Mouse (Mus musculus) intestine, postnatal 0 days (tissue): ENCODE data around the gene Kirrel. TPM values are rescaled to one million over a fixed set of nuclear protein-coding genes. Genes with fewer than 3 reads are reported as not detected.

ENCODE experiments used
- ATAC-seq: fragments of 200-750 bp; cut with Nextera tagmentation; 2 replicates; pipeline ENCODE4 v1.8.0; 2017; ENCODE audit warnings: mild to moderate bottlenecking, moderate TSS enrichment, moderate library complexity
- H3K27ac ChIP-seq: fragments of 300-500 bp; sonication (generic); 2 replicates; pipeline ENCODE4 v1.5.1; 2014; ENCODE audit warnings: mild to moderate bottlenecking, low read depth, low read length, moderate library complexity
- H3K27me3 ChIP-seq: fragments of 300-500 bp; sonication (generic); replicated peaks from 2 replicates; pipeline ENCODE4 v1.6.1; 2014; ENCODE audit warnings: low read length, mixed read lengths; ENCODE audit not compliant: control insufficient read depth, insufficient read depth
- H3K36me3 ChIP-seq: fragments of 300-500 bp; sonication (generic); 2 replicates; pipeline ENCODE4 v1.6.1; 2014; ENCODE audit warnings: mild to moderate bottlenecking, moderate library complexity; ENCODE audit not compliant: control insufficient read depth, insufficient read depth
- H3K4me1 ChIP-seq: fragments of 300-500 bp; sonication (generic); replicated peaks from 2 replicates; pipeline ENCODE4 v1.6.1; 2014; ENCODE audit warnings: antibody characterized with exemption, low read length, mixed read lengths; ENCODE audit not compliant: control insufficient read depth, insufficient read depth
- H3K4me2 ChIP-seq: fragments of 300-500 bp; sonication (generic); replicated peaks from 2 replicates; pipeline ENCODE4 v1.6.1; 2014; ENCODE audit warnings: low read depth, mild to moderate bottlenecking, moderate library complexity
- H3K4me3 ChIP-seq: fragments of 300-500 bp; sonication (generic); 2 replicates; pipeline ENCODE4 v1.5.1; 2014; ENCODE audit warnings: low read depth, low read length
- H3K9ac ChIP-seq: fragments of 300-500 bp; sonication (generic); 2 replicates; pipeline ENCODE4 v1.6.1; 2014; ENCODE audit warnings: mild to moderate bottlenecking, low read depth, low read length
- H3K9me3 ChIP-seq: fragments of 300-500 bp; sonication (generic); 2 replicates; pipeline ENCODE4 v1.6.1; 2016; ENCODE audit warnings: mixed run types; ENCODE audit not compliant: control insufficient read depth
- CTCF ChIP-seq: sonication (generic); IDR thresholded peaks from 2 replicates; pipeline ENCODE4 v1.5.1; 2016; ENCODE audit warnings: low read depth, mild to moderate bottlenecking, control low read depth, antibody characterized with exemption, moderate library complexity
- WGBS: fragments of 180-500 bp; shearing (Covaris S2); extraction: QIAGEN DNeasy Blood & Tissue Kit; methylation state at CpG from one replicate; pipeline ENCODE4 v1.1.7; 2014; 5-methylcytosine and 5-hydroxymethylcytosine counted together
- polyA plus RNA-seq: library from polyadenylated mRNA; unstranded; fragments of >200 nt; fragmentation: Nextera tagmentation; extraction: Ambion mirVana; gene quantifications from 2 replicates; pipeline ENCODE4 v1.2.1, GENCODE M21; 2015

Kirrel gene
- polyA plus RNA-seq, result 3.8 and 4.4 TPM in 2 replicates

DNA sequence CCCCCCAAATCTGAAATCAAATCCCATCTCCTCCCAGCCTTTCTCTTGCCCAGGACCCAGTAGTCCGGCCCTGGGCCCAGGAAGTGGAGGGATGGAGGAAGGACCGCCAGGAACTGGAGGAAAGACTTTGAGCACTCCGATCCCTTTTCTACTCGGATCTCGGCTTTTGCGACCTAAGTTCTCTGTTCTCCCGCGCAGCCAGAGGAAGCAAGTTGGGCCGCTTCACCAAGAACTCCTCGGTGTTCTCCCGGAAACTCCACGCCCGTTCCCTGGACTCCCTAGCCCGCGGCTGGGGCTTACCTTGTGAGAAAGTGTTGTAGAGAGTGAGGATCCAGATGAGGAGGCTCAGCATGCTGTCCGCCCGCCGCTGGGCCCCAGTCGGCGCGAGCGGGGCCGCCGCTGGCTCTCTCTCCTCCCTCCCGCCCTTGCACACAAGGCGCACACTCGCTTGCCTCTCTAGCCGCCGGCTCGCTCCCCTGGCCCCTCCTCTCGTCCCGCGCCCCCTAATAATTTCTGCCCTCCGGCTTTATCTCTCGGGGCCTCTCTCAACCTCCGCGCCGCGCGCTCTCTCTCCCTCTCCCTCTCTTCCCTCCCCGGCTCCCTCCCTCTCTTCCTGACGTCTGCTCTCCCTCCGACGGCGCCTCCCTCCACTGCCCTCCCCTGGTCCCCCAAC, at the start of gene Kirrel:
Kirrel (minus strand) TSS at position 652 of the 673 bp plus-strand sequence.
- TF ChIP-seq CTCF, result peak; percentile 60
- Histone ChIP-seq H3K27me3 (peaks cover 10% of the 10 kb centered on the region), H3K36me3 (no peaks in the 10 kb centered on the region), H3K4me3 (peak within 1 kb of the TSS; percentile 56), H3K4me1 (0 out of 2 replicates have a peak, but pooled peaks cover 3% of the 10 kb centered on the region), H3K4me2 (peak within 1 kb of the TSS; percentile 70), H3K9me3 (no peaks in the 10 kb centered on the region), H3K27ac (peak within 1 kb of the TSS; percentile 64), H3K9ac (peak within 1 kb of the TSS; percentile 55)
- 0% methylated on average over 44 of the region's 45 CpGs for WGBS
- ATAC-seq, result peak; percentile 79

DNA sequence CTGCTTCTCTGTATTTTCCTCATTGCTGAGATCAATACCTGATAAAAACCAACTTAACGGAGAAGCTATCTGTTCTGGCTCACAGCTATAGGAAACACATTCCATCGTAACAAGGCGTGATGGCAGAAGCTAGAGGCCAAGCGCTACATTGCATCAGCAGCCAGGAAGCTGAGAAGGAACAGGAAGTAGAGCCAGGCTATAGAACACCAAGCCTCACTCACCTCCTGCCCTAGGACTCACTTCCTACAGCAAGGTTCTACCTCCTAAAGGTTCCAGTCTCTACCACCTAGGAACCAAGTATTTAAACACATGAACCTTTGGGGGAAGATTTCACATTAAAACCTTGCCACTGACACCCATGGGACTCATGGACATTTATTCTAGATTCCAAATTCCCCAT, 49.1 kb upstream of the Kirrel start:
- no peak for TF ChIP-seq CTCF
- no peaks in the 10 kb centered on the region for H3K9me3 ChIP-seq

DNA sequence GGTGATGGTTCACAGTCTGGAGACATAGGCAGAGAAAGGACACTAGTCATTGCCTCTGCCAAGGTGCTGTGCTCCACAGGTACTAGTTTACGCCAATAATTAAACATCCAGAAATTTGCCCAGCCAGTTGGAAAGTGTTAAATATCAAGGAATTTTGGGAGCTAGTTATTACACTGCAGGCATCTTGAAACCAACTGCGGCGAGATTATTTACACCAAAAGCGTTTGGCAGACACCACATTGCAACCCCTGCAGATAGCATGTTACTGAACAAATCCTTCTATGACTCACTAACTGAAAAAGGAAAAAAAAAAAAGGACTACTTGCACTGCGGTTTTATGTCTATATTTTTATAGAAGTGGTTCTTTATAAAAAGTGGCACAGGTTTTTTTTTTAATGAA, 47.8 kb upstream of the Kirrel start:
- WGBS, result 75% methylated on average over 5 of the region's 5 CpGs
- H3K4me1 ChIP-seq, result no peaks in the 10 kb centered on the region
- H3K27ac ChIP-seq, result no peak overlapping the region

More for the DNA sequence above, 49.1 kb upstream of the Kirrel start:
- Histone ChIP-seq H3K4me1 (no peaks in the 10 kb centered on the region), H3K27ac (no peak overlapping the region), H3K36me3 (no peaks in the 10 kb centered on the region), H3K27me3 (no peaks in the 10 kb centered on the region), H3K4me3 (no peak overlapping the region), H3K9ac (no peak overlapping the region), H3K4me2 (no peak overlapping the region)
- no peak for ATAC-seq
- 86% methylated on average over 4 of the region's 4 CpGs for WGBS

DNA sequence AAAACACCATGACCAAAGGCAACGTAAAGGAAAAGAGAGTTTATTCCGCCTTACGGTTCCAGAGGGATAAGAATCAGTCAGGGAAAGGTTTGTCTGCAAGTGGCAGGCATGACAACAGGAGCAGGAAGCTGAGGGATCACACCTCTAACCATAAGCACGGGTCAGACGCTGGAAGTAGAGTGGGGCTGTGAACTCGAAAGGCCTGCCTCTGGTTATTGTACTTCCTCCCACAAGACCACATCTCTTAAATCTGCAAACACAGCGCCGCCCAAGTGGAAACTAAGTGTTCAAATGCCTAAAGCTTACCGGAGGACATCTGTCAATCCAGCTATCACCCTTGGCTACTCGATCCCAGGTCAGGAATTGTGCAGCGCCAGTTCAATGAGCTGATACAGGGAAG, 40.6 kb upstream of the Kirrel start:
- 76% methylated on average over 11 of the region's 11 CpGs for WGBS
- Histone ChIP-seq H3K36me3 (no peaks in the 10 kb centered on the region), H3K9me3 (no peaks in the 10 kb centered on the region), H3K27ac (no peak overlapping the region), H3K9ac (no peak overlapping the region), H3K27me3 (no peaks in the 10 kb centered on the region), H3K4me1 (no peaks in the 10 kb centered on the region), H3K4me2 (no peak overlapping the region), H3K4me3 (no peak overlapping the region)
- no peak for TF ChIP-seq CTCF
- ATAC-seq, result no peak

More for the DNA sequence above, 47.8 kb upstream of the Kirrel start:
- Histone ChIP-seq H3K4me3 (no peak overlapping the region), H3K9me3 (no peaks in the 10 kb centered on the region), H3K36me3 (no peaks in the 10 kb centered on the region), H3K27me3 (no peaks in the 10 kb centered on the region), H3K4me2 (no peak overlapping the region), H3K9ac (no peak overlapping the region)
- ATAC-seq, result no peak
- TF ChIP-seq CTCF, result no peak

DNA sequence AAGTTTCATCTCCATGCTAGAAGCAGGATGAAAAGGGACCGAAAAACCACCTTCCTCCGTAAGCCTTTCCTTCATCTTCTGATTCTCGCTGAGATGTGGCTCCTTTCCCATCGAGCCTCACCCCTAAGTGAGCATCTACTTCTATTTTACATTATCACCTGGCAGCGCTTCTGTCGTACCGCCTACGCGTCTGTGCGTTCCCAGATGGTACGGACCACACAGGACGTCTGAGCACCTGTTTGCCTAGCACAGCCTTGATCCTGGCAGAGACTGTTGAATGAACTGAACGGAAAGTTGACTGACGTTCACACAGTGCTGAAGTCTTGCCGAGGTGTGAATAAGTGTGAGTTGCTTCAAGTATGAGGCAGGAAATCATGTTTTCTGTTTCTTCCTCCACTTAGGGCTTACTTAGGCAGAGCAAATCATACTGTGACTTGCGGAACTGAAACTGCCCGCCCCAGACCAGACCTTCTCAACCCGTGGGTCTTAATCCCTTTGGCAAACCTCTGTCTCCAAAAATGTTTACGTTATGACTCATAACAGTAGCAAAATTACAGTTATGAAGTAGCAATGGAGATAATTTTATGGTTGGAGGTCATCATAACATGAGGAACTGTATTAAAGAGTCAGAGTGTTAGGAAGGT, 39.8 kb upstream of the Kirrel start:
- H3K36me3 ChIP-seq, result no peaks in the 10 kb centered on the region
- no peak overlapping the region for H3K4me2 ChIP-seq
- no peak overlapping the region for H3K4me3 ChIP-seq
- H3K9ac ChIP-seq, result no peak overlapping the region
- no peak overlapping the region for H3K27ac ChIP-seq
- no peaks in the 10 kb centered on the region for H3K27me3 ChIP-seq
- 79% methylated on average over 19 of the region's 19 CpGs for WGBS
- no peak for TF ChIP-seq CTCF
- ATAC-seq, result no peak
- no peaks in the 10 kb centered on the region for H3K9me3 ChIP-seq
- no peaks in the 10 kb centered on the region for H3K4me1 ChIP-seq

DNA sequence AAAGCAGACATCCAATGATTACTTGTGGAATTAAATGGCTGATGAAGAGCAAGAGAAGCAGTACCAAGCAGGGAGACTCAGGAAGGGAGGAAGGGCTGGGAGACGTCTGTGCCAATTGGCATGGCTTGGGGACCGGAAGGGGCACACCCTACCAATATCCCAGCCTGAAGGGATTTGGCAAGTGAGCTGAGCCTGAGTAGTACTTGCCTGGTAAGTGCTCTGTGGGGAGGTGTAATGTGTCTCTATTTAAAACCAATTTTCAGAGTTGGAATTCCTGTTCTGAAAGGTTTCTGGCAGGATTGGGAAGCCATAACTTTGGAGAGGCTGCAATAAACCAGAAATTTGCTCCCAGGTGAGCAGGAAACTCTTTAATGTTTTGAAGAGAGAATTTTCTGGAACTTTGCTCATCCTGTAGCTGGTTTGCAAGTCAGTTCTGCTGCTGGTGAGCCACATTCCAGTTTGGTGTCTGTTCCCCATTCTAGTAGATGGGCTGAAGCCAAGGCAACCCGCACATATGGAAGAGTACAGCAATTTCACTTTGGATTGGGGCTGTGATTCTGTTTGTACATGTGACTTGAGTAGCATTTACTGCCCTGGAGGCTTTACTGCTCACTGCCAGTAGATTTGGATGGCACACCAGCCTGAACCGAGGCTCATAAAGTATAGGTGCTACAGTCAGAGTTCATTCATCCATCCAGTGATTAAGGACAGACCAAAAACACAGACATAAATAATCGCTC, 32.0 kb upstream of the Kirrel start:
- no peaks in the 10 kb centered on the region for H3K4me1 ChIP-seq
- no peak for ATAC-seq
- TF ChIP-seq CTCF, result no peak

More for the DNA sequence above, 32.0 kb upstream of the Kirrel start:
- Histone ChIP-seq H3K4me2 (no peak overlapping the region), H3K9ac (no peak overlapping the region), H3K27ac (no peak overlapping the region), H3K4me3 (no peak overlapping the region), H3K27me3 (no peaks in the 10 kb centered on the region), H3K36me3 (no peaks in the 10 kb centered on the region), H3K9me3 (no peaks in the 10 kb centered on the region)
- WGBS, result 79% methylated on average over 5 of the region's 5 CpGs
